Mouse (Mus musculus) heart, adult 2 months (tissue): ENCODE measurements around the gene Me1.

Source experiments
- CTCF ChIP-seq: fragments of 200-600 bp; IDR thresholded peaks from 2 replicates; pipeline ENCODE4 v1.8.1; 2022; ENCODE audit warnings: antibody characterized with exemption, mild to moderate bottlenecking, moderate library complexity
- POLR2A ChIP-seq: fragments of 200-500 bp; IDR thresholded peaks from 2 replicates; pipeline ENCODE4 v1.6.1; 2011; ENCODE audit warnings: mild to moderate bottlenecking, low read depth, low read length, control low read depth; ENCODE audit not compliant: insufficient read depth

GRCm38 (mm10) chr9:86612091-86612490 is 83.7 kb downstream of the Me1 start:
- TF ChIP-seq CTCF (no peak), POLR2A (no peak)
